Mouse (Mus musculus) layer of hippocampus, postnatal 36 days (tissue): ENCODE results near the gene Cpm. TPM values are rescaled to one million over a fixed set of nuclear protein-coding genes. Genes with fewer than 3 reads are reported as not detected.
A peak's percentile ranks its signal among the peaks of the same experiment; 100 is the strongest.

Experiments
- DNase-seq, 2 experiments: peaks; one replicate each; pipeline ENCODE4 v3.0.0; 2022
- total RNA-seq, 2 experiments: library from RNA; stranded (reverse); gene quantifications; 2 replicates each; pipeline ENCODE4 v1.2.3; 2021

Gene Cpm
- total RNA-seq, 2 experiments from 2014 or later, result 9.1 to 9.4 TPM

- DNase-seq, result no peak
These were observed 20.2 kb downstream of the Cpm start for GRCm38 (mm10) chr10:117649292-117650041.

GRCm38 (mm10) chr10:117650042-117650655, 20.8 kb downstream of the Cpm start:
- DNase-seq, result no peak

GRCm38 (mm10) chr10:117650725-117651124, 21.4 kb downstream of the Cpm start:
- DNase-seq, result no peak

GRCm38 (mm10) chr10:117651587-117652377, 22.5 kb downstream of the Cpm start:
- peak; percentile 27 to 37 for DNase-seq

GRCm38 (mm10) chr10:117652378-117652774, 23.1 kb downstream of the Cpm start:
- no peak for DNase-seq

GRCm38 (mm10) chr10:117652930-117653778, 23.9 kb downstream of the Cpm start:
- no peak for DNase-seq

- no peak for DNase-seq
These were observed 24.5 kb downstream of the Cpm start for GRCm38 (mm10) chr10:117653779-117654173.

GRCm38 (mm10) chr10:117654576-117655123, 25.4 kb downstream of the Cpm start:
- no peak for DNase-seq

- DNase-seq, result no peak
These were observed 26.2 kb downstream of the Cpm start for GRCm38 (mm10) chr10:117655460-117655859.

GRCm38 (mm10) chr10:117655908-117656661, 26.8 kb downstream of the Cpm start:
- DNase-seq, result no peak

GRCm38 (mm10) chr10:117656662-117656962, 27.3 kb downstream of the Cpm start:
- no peak for DNase-seq

GRCm38 (mm10) chr10:117656985-117657658, 27.8 kb downstream of the Cpm start:
- DNase-seq, result no peak

GRCm38 (mm10) chr10:117657659-117658306, 28.5 kb downstream of the Cpm start:
- no peak for DNase-seq

GRCm38 (mm10) chr10:117658522-117659429, 29.5 kb downstream of the Cpm start:
- DNase-seq, result no peak

- DNase-seq, result no peak
These were observed 30.1 kb downstream of the Cpm start for GRCm38 (mm10) chr10:117659430-117659813.

- DNase-seq, result no peak
These were observed 30.5 kb downstream of the Cpm start for GRCm38 (mm10) chr10:117659819-117660218.

GRCm38 (mm10) chr10:117662316-117663055, 33.2 kb downstream of the Cpm start:
- no peak for DNase-seq

GRCm38 (mm10) chr10:117663056-117663864, 34.0 kb downstream of the Cpm start:
- DNase-seq, result no peak
